Mouse (Mus musculus) embryonic stem cell, embryonic (primary cell): ENCODE measurements around the gene Cers5.

Experiments used
- CTCF ChIA-PET, 4 experiments: fragments of 300-600 bp in 2 of 4; fragments of 350-600 bp in 2 of 4; sonication (Branson Sonifier 250); formaldehyde crosslinking; loops; one replicate each; lab custom pipeline; 2022; ENCODE audit warnings: inconsistent platforms in 2 of 4; lab: Charles Lee
- POLR2A ChIA-PET, 4 experiments: fragments of 300-600 bp in 2 of 4; fragments of 350-600 bp in 2 of 4; sonication (Branson Sonifier 250); formaldehyde crosslinking; loops; one replicate each; lab custom pipeline; 2022; ENCODE audit warnings: antibody characterized with exemption in 4 of 4, inconsistent platforms in 1 of 4; lab: Charles Lee

Cers5 gene

DNA sequence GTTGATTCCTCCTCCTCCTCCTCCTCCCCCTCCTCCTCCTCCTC lies at the start of gene Cers5:
Gene Cers5 (minus strand): TSS at position 5 of the 44 bp plus-strand sequence.
- CTCF ChIA-PET = interaction anchor here in 1 of 4 experiments (1.3 kb wide), 1 partner anchor 47 kb away, joined by 3 read pairs; the partner anchor contains the start of gene Cox14
- POLR2A ChIA-PET = interaction anchor here in 1 of 4 experiments (0.6 kb wide), 1 partner anchor 19 kb away, joined by 4 read pairs; no protein-coding TSS in a partner anchor

DNA sequence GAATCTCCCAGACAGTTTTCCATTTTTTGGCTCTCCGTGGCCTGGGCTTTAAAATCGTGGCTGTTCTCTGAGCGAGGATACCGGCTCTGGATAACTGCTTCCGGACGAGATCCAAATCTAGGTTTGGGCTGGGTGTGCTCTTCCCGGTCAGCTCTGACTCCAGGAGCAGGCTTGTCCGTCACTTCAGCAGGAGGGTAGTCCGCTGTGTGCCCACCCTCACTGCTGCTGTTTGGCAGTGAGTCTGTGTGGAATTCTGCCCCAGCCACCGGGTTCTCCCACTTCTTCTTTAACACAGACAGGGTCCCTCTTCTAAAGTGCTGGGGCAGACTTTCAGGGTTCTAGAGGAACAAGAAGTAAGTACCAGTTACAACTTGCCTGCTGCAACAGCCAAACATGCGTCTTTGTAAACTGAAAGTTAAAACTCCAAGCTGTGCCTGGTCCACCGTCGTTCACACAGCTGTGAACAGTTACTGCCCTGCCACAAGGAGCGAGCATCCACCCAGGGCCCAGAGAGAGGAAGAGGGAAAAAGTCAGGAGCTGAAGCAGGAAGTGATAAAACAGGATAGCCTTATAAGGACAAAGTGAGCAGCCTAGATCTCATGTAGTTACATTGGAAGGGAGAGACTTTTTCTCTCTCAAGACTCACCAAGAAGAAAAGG lies 47.1 kb upstream of the Cers5 start:
- ChIA-PET CTCF (interaction anchor here in 3 of 4 experiments (0.7 to 1.2 kb wide), 5 partner anchors 85 to 223 kb away, joined by 3 to 4 read pairs (median 3); partner anchors contain the start of gene Cox14 (in 1 of the 3)), POLR2A (interaction anchor here in 3 of 4 experiments (0.5 to 2.5 kb wide), 23 partner anchors 8 to 152 kb away, joined by 3 to 11 read pairs (median 4); no protein-coding TSS in a partner anchor)

DNA sequence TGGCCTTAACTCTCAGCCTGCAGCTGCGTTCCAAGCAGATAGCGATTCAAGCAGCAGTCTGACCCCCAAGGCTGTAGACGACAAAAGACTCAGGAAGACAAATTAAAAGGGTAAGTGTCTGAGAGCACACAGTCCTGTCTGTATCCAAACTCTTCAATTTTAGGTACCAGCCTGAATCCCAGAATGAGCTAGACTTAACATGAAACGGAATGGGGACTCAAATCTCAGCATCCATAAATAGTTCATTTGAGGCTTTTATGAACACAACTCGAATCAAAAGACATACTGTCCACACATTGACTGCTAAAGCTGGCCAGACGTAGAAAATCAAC lies 46.4 kb upstream of the Cers5 start:
- POLR2A ChIA-PET = interaction anchor here in 3 of 4 experiments (0.6 to 2.5 kb wide), 28 partner anchors 8 to 138 kb away, joined by 3 to 11 read pairs (median 4); partner anchors contain the start of gene Lima1 (in 1 of the 3)

DNA sequence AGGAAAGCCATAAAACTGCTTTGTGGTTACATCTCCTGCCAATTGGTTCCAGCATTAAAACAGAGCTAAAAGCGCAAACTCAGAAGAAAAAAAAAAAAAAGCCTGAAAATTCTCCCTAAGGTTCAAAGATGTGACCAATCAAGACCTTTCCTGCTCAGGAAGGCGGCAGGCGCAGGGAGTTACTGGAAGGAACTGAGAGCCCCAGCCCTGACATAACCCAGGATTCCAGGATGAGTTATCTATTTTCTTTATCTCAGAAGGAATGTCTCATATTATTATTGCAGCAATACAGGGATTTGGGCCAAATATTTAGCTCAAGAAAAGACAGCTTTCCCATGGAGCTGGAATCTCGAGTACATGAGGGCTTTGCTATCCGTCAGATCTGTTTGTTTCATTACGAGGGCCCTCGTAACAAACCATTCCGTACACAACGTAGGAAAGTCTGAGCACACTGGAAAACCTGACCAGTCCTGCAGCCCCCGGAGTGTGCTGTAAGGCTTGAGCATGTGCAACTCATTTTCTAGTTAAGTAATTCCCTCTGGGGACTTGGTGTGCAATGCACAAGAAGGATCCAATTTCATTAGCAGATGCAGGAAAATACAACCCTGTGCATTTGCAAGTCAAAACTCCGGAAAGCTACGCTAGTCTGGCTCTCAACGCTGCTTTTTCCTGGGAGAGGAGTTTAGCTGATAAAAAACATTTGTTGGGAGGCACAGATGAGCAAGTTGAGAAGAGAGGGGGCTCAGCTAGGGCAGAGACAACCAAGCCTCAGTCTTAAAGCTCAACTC lies 45.8 kb upstream of the Cers5 start:
- ChIA-PET CTCF (interaction anchor here in 2 of 4 experiments (0.6 to 1.2 kb wide), 7 partner anchors 15 to 222 kb away, joined by 3 to 4 read pairs (median 3); partner anchors contain the start of gene Cox14 (in 1 of the 2)), POLR2A (interaction anchor here in 3 of 4 experiments (0.6 to 2.5 kb wide), 26 partner anchors 7 to 696 kb away, joined by 3 to 11 read pairs (median 4); partner anchors contain the start of gene Lima1 (in 1 of the 3))

More for the DNA sequence above, 46.4 kb upstream of the Cers5 start:
- CTCF ChIA-PET = interaction anchor here in 3 of 4 experiments (0.6 to 1.2 kb wide), 8 partner anchors 16 to 223 kb away, joined by 3 to 4 read pairs (median 3); partner anchors contain the start of gene Cox14 (in 1 of the 3)

DNA sequence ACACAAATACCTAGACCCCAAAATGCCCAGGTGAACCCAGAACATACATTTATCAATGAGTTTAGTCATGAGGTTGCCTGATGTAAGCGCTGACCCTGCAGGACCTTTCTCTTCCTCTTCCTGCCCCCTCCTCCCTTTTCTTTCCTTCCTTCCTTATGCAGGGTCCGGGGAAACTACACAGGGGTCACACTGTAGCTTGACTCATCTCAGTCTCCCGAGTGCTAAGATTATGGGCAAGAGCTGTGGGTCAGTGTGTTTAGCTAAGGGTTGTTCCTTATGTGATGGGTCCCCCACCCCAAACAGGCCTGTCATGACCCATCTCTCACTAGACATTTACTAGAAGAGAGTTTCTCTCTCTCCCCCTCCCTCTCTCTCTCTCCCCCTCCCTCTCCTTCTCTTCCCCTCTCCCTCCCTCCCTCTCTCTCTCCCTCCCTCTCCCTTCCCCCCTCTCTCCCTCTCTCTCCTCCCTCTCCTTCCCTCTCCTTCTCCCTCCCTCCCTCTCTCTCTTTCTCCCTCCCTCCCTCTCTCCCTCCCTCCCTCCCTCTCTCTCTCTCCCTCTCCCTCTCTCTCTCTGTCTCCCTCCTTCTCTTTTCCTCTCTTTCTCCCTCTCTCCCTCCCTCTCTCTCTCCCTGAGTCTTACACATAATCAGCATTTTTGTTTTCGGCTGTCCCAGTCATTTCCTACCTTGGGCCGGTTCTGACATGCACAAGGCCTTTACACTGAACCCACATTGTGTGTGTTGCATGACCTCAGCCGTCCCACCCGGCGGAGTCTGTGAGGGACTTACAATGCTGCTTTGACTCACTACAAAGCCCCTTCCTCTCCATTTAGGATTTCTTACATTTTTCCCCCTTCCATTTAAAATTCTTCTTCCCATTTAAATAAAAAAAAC lies 44.9 kb upstream of the Cers5 start:
- CTCF ChIA-PET = interaction anchor here in 1 of 4 experiments (0.6 kb wide), 1 partner anchor 158 kb away, joined by 3 read pairs; no protein-coding TSS in a partner anchor
- POLR2A ChIA-PET = interaction anchor here in 3 of 4 experiments (0.6 to 4.5 kb wide), 16 partner anchors 9 to 695 kb away, joined by 3 to 20 read pairs (median 5); partner anchors contain the start of gene Lima1 (in 2 of the 3)

GRCm38 (mm10) chr15:99815999-99816398 lies 43.3 kb upstream of the Cers5 start:
- CTCF ChIA-PET = interaction anchor here in 1 of 4 experiments (0.6 kb wide), 2 partner anchors 37 to 87 kb away, joined by 3 to 5 read pairs; no protein-coding TSS in a partner anchor
- POLR2A ChIA-PET = interaction anchor here in 2 of 4 experiments (0.6 to 4.5 kb wide), 11 partner anchors 8 to 139 kb away, joined by 3 to 20 read pairs (median 5); partner anchors contain the start of gene Cox14 (in 1 of the 2)

DNA sequence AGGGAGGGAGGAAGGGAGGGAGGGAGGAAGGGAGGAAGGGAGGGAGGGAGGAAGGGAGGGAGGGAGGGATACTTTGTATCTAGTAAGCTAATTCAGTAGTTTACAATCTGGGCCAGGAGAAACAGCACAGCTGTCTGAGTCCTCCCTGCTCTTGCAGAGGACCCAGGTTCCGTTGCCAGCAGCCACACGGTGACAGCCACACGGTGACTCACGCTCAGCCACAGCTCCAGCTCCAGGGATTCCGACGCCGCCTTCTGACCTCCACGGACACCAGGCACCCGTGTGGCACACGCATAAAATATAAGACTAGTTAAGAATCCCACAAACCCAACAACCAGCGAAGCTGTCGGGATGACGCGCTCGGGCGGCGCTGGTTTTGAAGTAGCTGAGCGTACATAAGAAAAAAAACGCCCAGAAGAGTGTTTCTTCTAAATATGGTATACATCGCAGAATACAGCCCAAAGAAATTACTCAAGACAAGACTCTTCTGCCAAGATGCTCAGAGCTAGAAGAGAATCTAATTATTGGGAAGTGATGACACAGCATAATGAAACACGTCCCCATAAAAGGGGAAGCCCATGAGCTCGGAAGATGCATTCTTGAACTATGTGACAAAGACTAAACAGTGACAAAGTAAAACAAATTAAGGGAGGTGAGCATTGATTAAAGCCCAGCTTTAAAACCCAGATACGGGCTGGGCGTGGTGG lies 42.0 kb upstream of the Cers5 start:
- POLR2A ChIA-PET = interaction anchor here (0.6 to 4.5 kb wide), 20 partner anchors 8 to 102 kb away, joined by 3 to 20 read pairs (median 6); partner anchors contain the start of gene Cox14 (in 1 of the 4)
- CTCF ChIA-PET = interaction anchor here in 3 of 4 experiments (0.7 to 1.4 kb wide), 8 partner anchors 8 to 219 kb away, joined by 3 to 12 read pairs (median 3); no protein-coding TSS in a partner anchor

DNA sequence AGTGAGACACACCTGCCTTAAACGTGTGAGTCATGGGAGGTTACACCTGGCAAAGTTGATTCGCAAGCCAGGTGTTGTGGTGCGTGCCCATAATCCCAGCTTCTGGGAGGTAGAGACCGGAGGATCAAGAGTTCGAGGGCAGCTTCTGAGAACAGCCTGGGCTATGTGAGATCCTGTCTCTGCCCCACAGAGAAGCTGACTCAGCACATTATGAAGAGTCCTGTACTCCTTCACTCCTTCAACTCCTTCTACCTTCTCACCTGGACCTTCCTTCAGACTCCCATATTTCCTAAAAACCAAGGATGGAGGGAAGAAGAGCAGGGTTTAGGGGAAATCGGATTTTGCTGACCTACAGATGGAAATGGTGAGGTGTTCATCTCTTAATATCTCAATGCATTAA lies 41.0 kb upstream of the Cers5 start:
- POLR2A ChIA-PET = interaction anchor here in 3 of 4 experiments (0.6 to 4.5 kb wide), 8 partner anchors 10 to 311 kb away, joined by 3 to 20 read pairs (median 4); no protein-coding TSS in a partner anchor
- CTCF ChIA-PET = interaction anchor here in 2 of 4 experiments (0.6 to 1.4 kb wide), 2 partner anchors 9 to 26 kb away, joined by 3 read pairs; no protein-coding TSS in a partner anchor

- POLR2A ChIA-PET = interaction anchor here in 3 of 4 experiments (0.6 to 2.6 kb wide), 6 partner anchors 8 to 160 kb away, joined by 3 to 9 read pairs (median 6); no protein-coding TSS in a partner anchor
- CTCF ChIA-PET = interaction anchor here in 3 of 4 experiments (0.6 to 1.1 kb wide), 3 partner anchors 14 to 97 kb away, joined by 3 to 4 read pairs (median 3); no protein-coding TSS in a partner anchor
Measured at GRCm38 (mm10) chr15:99812097-99812496, 39.4 kb upstream of the Cers5 start.

DNA sequence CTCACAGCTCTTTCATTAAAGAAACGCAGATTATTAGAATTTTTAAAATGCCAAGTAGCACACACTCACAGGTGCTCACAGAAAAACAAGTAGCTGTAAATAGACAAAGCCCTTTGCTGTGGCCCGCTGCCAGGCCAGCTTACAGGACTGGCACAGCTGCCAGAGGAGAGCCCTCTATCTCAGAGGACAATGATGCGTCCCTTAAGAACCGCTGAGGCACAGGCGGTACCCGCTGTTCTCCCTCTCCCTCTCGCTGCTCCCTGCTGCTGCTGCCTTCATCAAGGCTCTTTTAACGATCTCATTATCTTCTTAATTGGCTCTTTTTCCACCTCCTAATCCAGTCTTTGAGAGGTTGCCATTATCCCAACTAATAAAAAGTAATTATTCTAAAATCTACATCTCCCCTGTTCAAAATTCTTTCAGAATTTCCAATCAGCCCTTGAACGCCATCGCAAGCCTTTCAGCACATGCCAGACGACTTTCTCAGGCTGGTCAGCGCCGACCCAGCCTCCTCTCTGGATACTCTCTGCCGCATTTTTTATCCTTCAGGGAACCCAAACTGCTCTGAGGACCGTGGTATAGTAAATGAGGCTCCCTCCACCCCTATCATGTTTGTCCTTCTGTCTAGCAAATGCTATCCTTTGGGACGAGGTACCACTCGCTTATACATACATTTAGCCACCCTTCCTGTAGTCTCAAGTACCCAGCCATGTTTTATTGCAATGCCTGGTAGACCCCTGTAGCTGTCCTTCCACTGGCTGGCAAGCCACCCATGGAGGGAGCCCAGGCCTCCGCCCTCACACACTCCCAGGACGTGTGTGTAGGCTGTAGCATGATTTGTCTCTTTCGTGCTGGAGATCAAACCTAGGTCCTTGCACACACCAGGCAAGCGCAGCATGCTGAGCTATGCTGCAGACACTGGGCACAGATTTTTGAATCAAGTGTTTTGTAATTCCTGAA lies 35.4 kb upstream of the Cers5 start:
- ChIA-PET CTCF (interaction anchor here in 1 of 4 experiments (1.1 kb wide), 2 partner anchors 71 to 96 kb away, joined by 3 to 5 read pairs; no protein-coding TSS in a partner anchor), POLR2A (interaction anchor here in 2 of 4 experiments (0.5 to 3.9 kb wide), 13 partner anchors 8 to 154 kb away, joined by 3 to 26 read pairs (median 5); partner anchors contain the start of gene Lima1 (in 1 of the 2))

DNA sequence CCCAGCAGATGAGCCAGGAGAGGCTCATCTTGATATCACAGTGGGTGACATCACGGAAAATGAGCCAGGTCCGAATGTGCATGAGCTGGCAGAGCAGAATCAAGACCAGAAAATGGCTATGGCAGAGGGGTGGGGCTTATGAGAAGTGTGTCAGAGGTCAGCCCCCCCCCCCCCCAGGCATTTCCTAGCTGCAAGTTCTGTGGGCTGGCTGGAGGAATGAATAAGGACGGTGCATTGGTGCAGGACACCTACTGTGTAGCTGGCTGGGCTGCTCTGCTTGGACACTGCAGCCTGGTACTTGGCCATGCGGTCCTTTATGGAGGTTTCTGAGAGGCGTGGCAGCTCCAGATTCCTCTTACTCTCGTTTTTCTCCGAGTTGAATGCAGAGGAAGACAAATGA lies 33.5 kb upstream of the Cers5 start:
- CTCF ChIA-PET = interaction anchor here in 3 of 4 experiments (0.7 to 1.5 kb wide), 7 partner anchors 9 to 428 kb away, joined by 3 read pairs; no protein-coding TSS in a partner anchor

DNA sequence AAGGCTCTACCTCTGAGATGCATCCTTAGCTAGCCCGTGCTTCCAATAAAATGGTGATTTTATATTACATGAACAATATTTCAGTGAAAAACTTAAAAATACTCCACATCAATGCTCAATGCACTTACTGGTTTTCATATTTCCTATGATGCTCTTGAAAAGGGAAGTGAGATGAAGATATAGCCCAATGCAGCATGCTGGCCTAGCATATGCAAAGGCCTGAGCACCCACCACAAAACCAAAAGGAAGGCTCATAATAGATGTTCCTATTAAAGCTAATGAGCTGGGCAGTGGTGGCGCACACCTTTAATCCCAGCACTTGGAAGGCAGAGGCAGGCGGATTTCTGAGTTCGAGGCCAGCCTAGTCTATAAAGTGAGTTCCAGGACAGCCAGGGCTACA lies 33.0 kb upstream of the Cers5 start:
- CTCF ChIA-PET = interaction anchor here in 3 of 4 experiments (0.7 to 1.5 kb wide), 6 partner anchors 9 to 428 kb away, joined by 3 read pairs; no protein-coding TSS in a partner anchor
- POLR2A ChIA-PET = interaction anchor here in 3 of 4 experiments (0.6 to 3.9 kb wide), 24 partner anchors 9 to 932 kb away, joined by 3 to 26 read pairs (median 4); partner anchors contain the start of genes Cox14 (in 1 of the 3) and Lima1 (in 1 of the 3)

More for the DNA sequence above, 33.5 kb upstream of the Cers5 start:
- POLR2A ChIA-PET = interaction anchor here (0.5 to 3.9 kb wide), 26 partner anchors 9 to 385 kb away, joined by 3 to 26 read pairs (median 4); partner anchors contain the start of genes Cox14 (in 1 of the 4) and Lima1 (in 1 of the 4)

GRCm38 (mm10) chr15:99803186-99803644 lies 30.5 kb upstream of the Cers5 start:
- POLR2A ChIA-PET = interaction anchor here in 3 of 4 experiments (0.7 to 2.2 kb wide), 16 partner anchors 10 to 170 kb away, joined by 3 to 10 read pairs (median 4); no protein-coding TSS in a partner anchor
- CTCF ChIA-PET = interaction anchor here in 2 of 4 experiments (0.6 to 1.4 kb wide), 4 partner anchors 9 to 36 kb away, joined by 3 to 6 read pairs (median 4); no protein-coding TSS in a partner anchor

- ChIA-PET POLR2A (interaction anchor here in 2 of 4 experiments (0.8 to 1.7 kb wide), 4 partner anchors 9 to 24 kb away, joined by 3 to 4 read pairs (median 4); no protein-coding TSS in a partner anchor), CTCF (no interaction called here)
Measured at GRCm38 (mm10) chr15:99801885-99802572, 29.3 kb upstream of the Cers5 start.
